Mouse (Mus musculus) hindbrain, postnatal 0 days (tissue): ENCODE data around the gene Vmn1r184. TPM values are rescaled to one million over a fixed set of nuclear protein-coding genes. Genes with fewer than 3 reads are reported as not detected.
"Not testable (repeated sequence)": the region's sequence is repeated elsewhere in the genome, so short reads cannot be mapped to it uniquely, and the experiment has no call there.

Source experiments
- ATAC-seq: fragments of 200-750 bp; cut with Nextera tagmentation; 2 replicates; pipeline ENCODE4 v1.8.0; 2017; ENCODE audit warnings: mild to moderate bottlenecking, moderate TSS enrichment, moderate library complexity
- DNase-seq: peaks from one replicate; pipeline ENCODE4 v3.0.0-alpha.2; 2015; ENCODE audit warnings: low spot score
- H3K27ac ChIP-seq: fragments of 300-500 bp; sonication (generic); 2 replicates; pipeline ENCODE4 v1.5.1; 2014; ENCODE audit warnings: mild to moderate bottlenecking
- H3K27me3 ChIP-seq: fragments of 300-500 bp; sonication (generic); 2 replicates; pipeline ENCODE4 v1.6.1; 2014; ENCODE audit warnings: low read length, mixed read lengths; ENCODE audit not compliant: insufficient read depth
- H3K36me3 ChIP-seq: fragments of 300-500 bp; sonication (generic); 2 replicates; pipeline ENCODE4 v1.6.1; 2014; ENCODE audit warnings: low read length, mixed read lengths; ENCODE audit not compliant: insufficient read depth
- H3K4me1 ChIP-seq: fragments of 300-500 bp; sonication (generic); 2 replicates; pipeline ENCODE4 v1.6.1; 2014; ENCODE audit warnings: antibody characterized with exemption, low read length, mixed read lengths; ENCODE audit not compliant: insufficient read depth
- H3K4me2 ChIP-seq: fragments of 300-500 bp; sonication (generic); 2 replicates; pipeline ENCODE4 v1.6.1; 2014; ENCODE audit warnings: low read depth, mild to moderate bottlenecking, low read length, moderate library complexity, mixed read lengths
- H3K4me3 ChIP-seq: fragments of 300-500 bp; sonication (generic); 2 replicates; pipeline ENCODE4 v1.5.1; 2014; ENCODE audit warnings: low read length
- H3K9ac ChIP-seq: fragments of 300-500 bp; sonication (generic); replicated peaks from 2 replicates; pipeline ENCODE4 v1.6.1; 2014; ENCODE audit warnings: mild to moderate bottlenecking, low read length, moderate library complexity, mixed read lengths
- H3K9me3 ChIP-seq: fragments of 300-500 bp; sonication (generic); 2 replicates; pipeline ENCODE4 v1.6.1; 2016; ENCODE audit warnings: low read length, mixed read lengths
- WGBS: fragments of 180-500 bp; shearing (Covaris S2); extraction: QIAGEN DNeasy Blood & Tissue Kit; methylation state at CpG from one replicate; pipeline ENCODE4 v1.1.7; 2014; 5-methylcytosine and 5-hydroxymethylcytosine counted together
- polyA plus RNA-seq: library from polyadenylated mRNA; unstranded; fragments of >200 nt; fragmentation: Nextera tagmentation; extraction: Ambion mirVana; gene quantifications from 2 replicates; pipeline ENCODE4 v1.2.1, GENCODE M21; 2015
- total RNA-seq: library from RNA; depleted of rRNA; stranded (reverse); fragments of >200 nt; gene quantifications from 2 replicates; pipeline ENCODE4 v1.2.3, GENCODE M21; 2014; rRNA removed

Gene Vmn1r184
- total RNA-seq (not detected in 2 replicates), polyA plus RNA-seq (not detected in 2 replicates)

DNA sequence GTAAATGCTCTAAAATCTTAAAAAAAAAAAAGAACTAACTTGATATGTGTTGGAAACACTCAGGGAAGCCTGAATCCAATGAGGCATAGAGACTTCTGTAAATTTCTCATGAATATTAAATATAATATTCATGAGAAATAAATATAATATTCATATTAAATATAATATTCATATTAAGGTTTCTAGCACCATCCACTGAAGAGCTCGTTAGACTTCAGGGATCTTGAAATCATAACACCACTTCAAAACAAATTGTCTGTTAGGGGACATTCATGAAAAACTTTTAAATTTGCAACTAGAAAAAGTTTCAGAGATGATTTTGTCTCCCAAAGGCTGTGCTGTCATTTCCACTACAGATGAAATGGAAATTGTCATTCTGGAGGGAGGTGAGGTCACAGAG lies at the start of gene Vmn1r184:
Gene Vmn1r184, plus strand, starts transcription at position 301 of the 400 bp plus-strand sequence.
- H3K4me2 ChIP-seq, H3K9ac ChIP-seq, H3K4me3 ChIP-seq, DNase-seq, ATAC-seq, H3K9me3 ChIP-seq, H3K4me1 ChIP-seq, H3K27ac ChIP-seq, H3K27me3 ChIP-seq, H3K36me3 ChIP-seq: not testable (repeated sequence)
- WGBS = 84% methylated on average over 1 of the region's 1 CpGs

DNA sequence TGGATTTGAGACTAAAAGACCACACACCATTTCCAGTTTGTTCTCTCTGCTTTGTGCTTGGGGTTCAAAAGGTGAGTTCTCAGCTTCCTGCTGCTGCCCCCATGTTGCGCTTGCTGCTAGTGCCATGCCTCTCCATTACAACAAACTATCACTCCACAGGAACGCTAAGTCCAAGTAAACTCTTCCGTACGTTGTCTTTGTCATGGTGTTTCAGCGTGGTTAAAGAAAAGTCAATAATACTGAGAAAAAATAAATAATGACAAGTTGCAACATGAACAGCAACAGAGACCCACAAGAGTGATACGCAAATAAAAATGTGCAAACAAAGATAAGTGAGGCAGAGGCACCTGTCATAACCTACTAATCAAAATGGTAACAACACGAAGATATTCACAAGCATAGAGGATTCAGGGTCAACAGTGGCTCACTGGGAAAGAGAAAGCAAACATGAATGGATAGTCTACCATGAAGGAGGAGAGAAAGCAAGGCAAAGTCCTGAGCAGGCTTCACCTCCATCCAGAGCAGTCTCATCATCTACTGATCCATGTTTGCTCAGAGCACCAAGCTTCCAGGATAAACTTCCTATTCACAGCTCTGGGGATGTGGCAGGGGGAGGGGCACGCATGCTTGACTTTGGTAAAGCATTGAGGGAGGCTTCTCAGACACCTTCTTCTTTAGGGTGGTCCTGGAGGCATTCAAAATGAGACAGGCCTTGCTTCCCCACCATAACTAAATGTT lies 43.5 kb downstream of the Vmn1r184 start:
- H3K4me1 ChIP-seq, DNase-seq, H3K36me3 ChIP-seq, H3K9me3 ChIP-seq, H3K4me2 ChIP-seq, ATAC-seq, H3K27me3 ChIP-seq, H3K27ac ChIP-seq, H3K9ac ChIP-seq, H3K4me3 ChIP-seq: not testable (repeated sequence)
- 83% methylated on average over 8 of the region's 8 CpGs for WGBS

DNA sequence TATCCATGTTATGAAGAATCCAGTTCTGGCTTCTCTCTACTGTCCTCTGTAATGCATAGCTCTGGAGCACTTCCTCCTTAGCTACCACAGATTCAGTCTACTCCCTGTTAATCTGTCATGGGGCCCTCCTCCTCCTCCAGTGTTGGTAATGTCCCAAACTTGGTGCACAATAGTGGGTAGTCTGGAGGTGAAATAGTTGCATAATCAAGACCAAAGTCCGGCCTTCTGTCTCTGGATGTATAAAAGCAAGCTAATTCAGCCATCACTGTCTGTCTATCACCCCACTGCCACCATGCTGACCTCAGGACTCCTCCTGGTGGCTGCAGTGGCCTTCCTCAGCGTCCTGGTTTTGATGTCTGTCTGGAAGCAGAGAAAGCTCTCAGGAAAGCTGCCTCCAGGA lies 46.8 kb downstream of the Vmn1r184 start, which contains the start of gene Cyp2a4:
Gene Cyp2a4, plus strand, starts transcription at position 244 of the 400 bp plus-strand sequence.
- H3K27ac ChIP-seq, H3K4me2 ChIP-seq, H3K36me3 ChIP-seq, DNase-seq, H3K4me3 ChIP-seq, H3K9me3 ChIP-seq, H3K9ac ChIP-seq, H3K4me1 ChIP-seq, ATAC-seq, H3K27me3 ChIP-seq: not testable (repeated sequence)
- 50% methylated on average over 2 of the region's 2 CpGs for WGBS

DNA sequence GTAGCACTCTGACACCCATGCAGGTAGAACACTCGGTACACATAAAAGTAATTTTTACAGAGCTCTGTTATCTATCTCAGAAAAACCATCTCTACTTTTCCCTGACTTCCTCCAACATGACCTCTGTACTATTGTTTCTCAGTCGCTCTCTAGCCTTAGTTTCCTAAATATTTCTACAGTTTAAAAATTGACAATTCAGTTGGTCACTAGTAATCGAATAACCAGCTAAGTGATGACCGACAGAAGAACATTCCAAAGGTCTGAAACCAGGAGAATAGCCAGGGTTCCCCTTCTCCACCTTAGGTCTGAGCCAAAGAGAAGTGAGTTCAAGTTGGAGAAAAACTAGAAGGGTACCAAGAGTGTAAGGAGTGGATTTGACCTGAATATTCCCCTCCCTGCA lies 51.7 kb downstream of the Vmn1r184 start:
- not testable (repeated sequence) for H3K9me3 ChIP-seq, H3K4me1 ChIP-seq, H3K27me3 ChIP-seq, H3K4me3 ChIP-seq, H3K4me2 ChIP-seq, H3K27ac ChIP-seq, H3K36me3 ChIP-seq, ATAC-seq, DNase-seq, H3K9ac ChIP-seq
- 81% methylated on average over 4 of the region's 4 CpGs for WGBS

DNA sequence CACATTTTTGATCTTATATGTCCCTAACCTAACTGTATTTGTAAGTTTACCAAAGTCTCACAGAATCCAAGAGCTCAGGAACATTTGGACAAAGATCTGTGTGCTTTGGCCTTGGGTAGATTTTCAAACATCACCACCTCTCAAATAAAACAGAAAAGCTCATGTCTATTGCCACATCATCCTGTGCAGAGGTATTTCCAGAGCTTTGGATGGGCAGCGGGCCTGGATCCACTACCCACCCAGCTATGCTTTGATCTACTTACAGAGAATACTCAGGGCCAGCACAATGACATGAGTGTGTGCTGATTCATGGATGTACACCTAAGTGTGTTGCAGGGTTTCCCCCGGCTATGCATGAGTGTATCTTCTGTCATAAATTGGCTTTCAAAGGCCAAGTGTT lies 55.1 kb downstream of the Vmn1r184 start:
- not testable (repeated sequence) for H3K27me3 ChIP-seq, ATAC-seq, H3K4me3 ChIP-seq, H3K27ac ChIP-seq, H3K9ac ChIP-seq, H3K4me1 ChIP-seq, H3K9me3 ChIP-seq, H3K4me2 ChIP-seq, DNase-seq, H3K36me3 ChIP-seq
- WGBS = 78% methylated on average over 2 of the region's 2 CpGs

DNA sequence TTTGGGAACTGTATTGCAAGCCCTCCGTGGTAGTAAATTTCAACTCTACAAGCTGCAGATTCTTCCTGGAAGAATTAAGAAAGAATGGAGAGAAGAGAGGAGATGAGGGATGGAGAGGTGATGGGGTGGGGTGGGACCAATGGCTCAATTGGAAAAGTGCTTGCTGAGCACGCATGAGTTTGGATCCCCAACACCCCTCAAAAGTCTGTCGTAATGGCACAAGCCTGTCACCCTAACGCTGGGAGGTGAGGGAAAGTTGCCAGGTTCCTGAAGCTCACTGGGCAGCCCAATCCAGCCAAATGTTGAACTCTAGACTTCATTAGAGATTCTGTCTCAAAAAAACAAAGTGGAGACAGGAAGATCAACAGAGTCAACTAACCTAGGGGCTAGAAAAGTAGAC lies 55.7 kb downstream of the Vmn1r184 start:
- not testable (repeated sequence) for H3K4me3 ChIP-seq, H3K4me2 ChIP-seq, H3K4me1 ChIP-seq, H3K27ac ChIP-seq, H3K9ac ChIP-seq, DNase-seq, H3K9me3 ChIP-seq, H3K36me3 ChIP-seq, H3K27me3 ChIP-seq, ATAC-seq
- 84% methylated on average over 4 of the region's 4 CpGs for WGBS

Other genes starting within 250 kb of the Vmn1r184 start
- gene Cyp2b13, start 198.8 kb upstream of the Vmn1r184 start, total RNA-seq = 0.10 TPM in 1 of 2 replicates, not detected in the other
- not detected in 2 replicates for gene Cyp2b13, start 198.8 kb upstream of the Vmn1r184 start, polyA plus RNA-seq
- gene Cyp2b9, start 86.9 kb upstream of the Vmn1r184 start, total RNA-seq = not detected in 2 replicates
- gene Cyp2b9, start 86.9 kb upstream of the Vmn1r184 start, polyA plus RNA-seq = not detected in 2 replicates
- not detected in 2 replicates for gene Cyp2a4, start 46.8 kb downstream of the Vmn1r184 start, total RNA-seq
- not detected in 2 replicates for gene Cyp2a4, start 46.8 kb downstream of the Vmn1r184 start, polyA plus RNA-seq
- not detected in 2 replicates for gene Nlrp9c, start 143.4 kb downstream of the Vmn1r184 start, total RNA-seq
- not detected in 2 replicates for gene Nlrp9c, start 143.4 kb downstream of the Vmn1r184 start, polyA plus RNA-seq
- gene Nlrp4a, start 174.8 kb downstream of the Vmn1r184 start, total RNA-seq = not detected in 2 replicates
- gene Nlrp4a, start 174.8 kb downstream of the Vmn1r184 start, polyA plus RNA-seq = not detected in 2 replicates